Mouse (Mus musculus) B cell, adult (primary cell): ENCODE data around the gene Sept14. TPM values are rescaled to one million over a fixed set of nuclear protein-coding genes. Genes with fewer than 3 reads are reported as not detected.

Experiments used
- total RNA-seq: library from RNA; stranded (reverse); gene quantifications from 4 replicates; pipeline ENCODE4 v1.2.4, GENCODE M21; 2023; ENCODE audit not compliant: inconsistent age

Gene Sept14
- not detected in 4 replicates for total RNA-seq

GRCm38 (mm10) chr5:129708412-129708811 is at the start of gene Sept14:
TSS of gene Sept14 (minus strand) at chr5:129708512.

DNA sequence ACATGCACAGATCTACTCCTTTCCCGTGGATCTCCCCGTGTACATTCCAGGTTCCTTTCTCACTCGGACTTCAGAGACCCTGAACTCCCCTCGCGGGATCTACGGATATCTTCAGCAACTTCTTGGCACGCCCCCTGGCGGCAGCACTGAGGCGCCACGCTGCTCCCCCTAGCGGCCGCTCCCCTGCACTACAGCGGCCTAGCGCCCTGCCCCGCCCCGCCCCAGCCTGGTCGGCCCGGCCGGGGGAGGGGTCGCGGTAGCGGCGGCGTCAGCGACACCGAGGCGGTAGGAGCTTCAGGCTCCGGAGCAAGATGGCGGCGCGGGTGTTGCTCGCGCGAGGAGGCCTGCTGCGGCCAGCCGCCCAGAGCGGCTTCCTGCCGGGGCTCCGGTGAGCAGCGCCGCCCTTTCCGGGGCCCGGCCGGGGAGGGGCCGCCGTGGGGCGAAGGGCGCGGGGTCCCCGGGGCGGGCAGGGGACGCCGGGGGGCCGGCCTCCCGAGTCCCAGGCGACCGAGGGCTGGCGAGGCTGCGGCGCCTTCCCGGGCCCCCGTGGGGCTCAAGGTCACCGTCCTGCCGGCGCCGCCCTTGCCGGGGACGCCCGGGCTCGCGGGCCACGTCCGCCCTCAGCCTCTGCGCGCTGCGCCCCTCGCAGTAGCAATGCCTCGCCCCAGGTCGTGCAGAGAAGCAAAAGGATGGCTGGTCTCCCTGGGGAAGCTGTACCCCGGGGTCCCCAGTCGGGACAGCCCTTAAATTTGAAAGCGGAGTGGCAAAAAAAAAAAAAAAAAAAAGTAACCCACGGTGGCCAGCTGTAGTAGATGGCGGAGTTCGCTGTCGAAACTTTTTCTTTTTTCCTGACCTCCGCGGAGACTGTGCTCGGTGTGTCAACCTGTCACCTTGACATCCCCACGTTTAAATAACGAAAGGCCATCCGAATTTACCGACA is 16.8 kb upstream of the Sept14 start, which contains the start of gene Nipsnap2:
Gene Nipsnap2 (plus strand): TSS at position 230 of the 940 bp plus-strand sequence.

GRCm38 (mm10) chr5:129715326-129715861 is 7.1 kb upstream of the Sept14 start, which contains the start of gene Mrps17:
TSS of gene Mrps17 (plus strand) at chr5:129715497.

DNA sequence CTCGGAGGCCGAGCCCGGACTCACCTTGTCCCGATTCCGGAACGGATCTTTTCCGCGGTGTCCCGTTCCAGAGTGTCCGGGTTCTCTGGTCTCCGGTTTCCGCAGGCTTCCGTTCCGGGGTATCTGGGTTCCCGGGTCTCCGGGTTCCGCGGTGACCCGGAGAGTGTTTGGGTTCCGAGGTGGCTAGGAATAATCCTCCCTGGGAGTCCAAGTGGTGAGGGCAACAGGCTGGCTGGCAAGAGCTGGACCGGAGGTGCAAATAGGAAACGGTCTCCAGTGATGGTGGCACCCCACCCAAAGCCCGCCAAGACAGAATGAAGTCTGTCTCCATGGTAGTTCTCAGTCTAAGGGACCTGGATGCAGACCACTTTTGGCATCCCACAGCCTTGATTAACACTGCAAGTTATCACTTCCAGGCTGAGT is 38.3 kb downstream of the Sept14 start, which contains the start of gene Zfp11:
Gene Zfp11 (minus strand): TSS at position 64 of the 423 bp plus-strand sequence.

Other genes starting within 250 kb of the Sept14 start
- gene Sfswap, start 207.3 kb downstream of the Sept14 start, total RNA-seq: 157 to 170 TPM (median 166 TPM) in 4 replicates
- gene Mmp17, start 124.3 kb downstream of the Sept14 start, total RNA-seq: 0.57 to 2.0 TPM (median 1.3 TPM) in 4 replicates
- gene Zfp11, start 38.4 kb downstream of the Sept14 start, total RNA-seq: 1.6 to 2.7 TPM (median 1.9 TPM) in 4 replicates
- 43.3 to 59.8 TPM (median 48.1 TPM) in 4 replicates for gene Mrps17, start 7.0 kb upstream of the Sept14 start, total RNA-seq
- 32.5 to 37.1 TPM (median 33.3 TPM) in 4 replicates for gene Nipsnap2, start 16.6 kb upstream of the Sept14 start, total RNA-seq
- gene Psph, start 78.9 kb upstream of the Sept14 start, total RNA-seq: 9.7 to 13.0 TPM (median 10.1 TPM) in 4 replicates
- gene Sumf2, start 138.5 kb upstream of the Sept14 start, total RNA-seq: 8.9 to 19.3 TPM (median 13.0 TPM) in 4 replicates
- 131 to 185 TPM (median 145 TPM) in 4 replicates for gene Chchd2, start 179.0 kb upstream of the Sept14 start, total RNA-seq
- 1.2 to 4.6 TPM (median 1.8 TPM) in 4 replicates for gene Zbed5, start 187.2 kb upstream of the Sept14 start, total RNA-seq
- gene Phkg1, start 190.0 kb upstream of the Sept14 start, total RNA-seq: 0.21 to 1.1 TPM (median 0.57 TPM) in 3 of 4 replicates, not detected in the other
- 1.0 to 2.0 TPM (median 1.5 TPM) in 4 replicates for gene Nupr1l, start 200.0 kb upstream of the Sept14 start, total RNA-seq
- 9.9 to 12.8 TPM (median 10.9 TPM) in 4 replicates for gene Vkorc1l1, start 233.5 kb upstream of the Sept14 start, total RNA-seq